Mouse (Mus musculus): ENCODE data around the gene Pip4k2a. TPM values are rescaled to one million over a fixed set of nuclear protein-coding genes. Genes with fewer than 3 reads are reported as not detected.

The Pip4k2a gene
- polyA plus RNA-seq, 1 experiment = 7.1 TPM

DNA sequence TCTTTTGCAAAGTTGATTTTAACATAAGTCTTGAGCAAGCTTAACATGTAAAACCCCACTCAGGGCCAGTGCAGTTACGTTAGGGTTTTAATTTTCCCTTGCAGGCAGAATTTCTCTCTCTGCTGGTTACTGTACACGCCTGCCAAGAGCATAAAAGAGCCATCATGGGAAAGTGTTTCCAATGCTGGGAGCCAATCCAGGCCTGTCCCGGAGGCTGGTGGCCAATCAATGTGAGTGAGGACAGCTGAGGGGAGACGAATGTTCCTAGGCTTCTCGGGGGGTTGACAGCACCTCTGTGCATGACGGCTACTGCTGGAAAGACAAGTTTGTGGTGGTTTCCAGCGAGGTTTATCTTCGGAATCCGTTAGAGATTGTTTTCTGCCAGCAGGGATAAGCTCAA lies 175.2 kb downstream of the Pip4k2a start:
- Histone ChIP-seq H3K27me3 (replicated peaks; ENCODE audit: control insufficient read depth, insufficient read depth, low read length) (no peaks in the 10 kb centered on the region), H3K4me1 (ENCODE audit: control insufficient read depth, insufficient read depth, low read length) (peaks cover 4% of the 10 kb centered on the region; the same call in 1 of the 2 replicates), H3K27ac (ENCODE audit: insufficient read depth, low read depth, low read length) (no peak overlapping the region), H3K36me3 (ENCODE audit: control insufficient read depth, insufficient read depth, low read length) (no peaks in the 10 kb centered on the region), H3K4me3 (ENCODE audit: insufficient read depth, low read depth, low read length) (no peak overlapping the region)
- WGBS = 77% methylated on average over 9 of the region's 9 CpGs
- DNase-seq = peak; percentile 23
- TF ChIP-seq CTCF (conservative IDR thresholded peaks at IDR 0.05; ENCODE audit: insufficient read depth, insufficient read length, low read depth, low read length) (no peak), POLR2A (IDR thresholded peaks at IDR 0.05; ENCODE audit: low read depth, low read length) (no peak)

DNA sequence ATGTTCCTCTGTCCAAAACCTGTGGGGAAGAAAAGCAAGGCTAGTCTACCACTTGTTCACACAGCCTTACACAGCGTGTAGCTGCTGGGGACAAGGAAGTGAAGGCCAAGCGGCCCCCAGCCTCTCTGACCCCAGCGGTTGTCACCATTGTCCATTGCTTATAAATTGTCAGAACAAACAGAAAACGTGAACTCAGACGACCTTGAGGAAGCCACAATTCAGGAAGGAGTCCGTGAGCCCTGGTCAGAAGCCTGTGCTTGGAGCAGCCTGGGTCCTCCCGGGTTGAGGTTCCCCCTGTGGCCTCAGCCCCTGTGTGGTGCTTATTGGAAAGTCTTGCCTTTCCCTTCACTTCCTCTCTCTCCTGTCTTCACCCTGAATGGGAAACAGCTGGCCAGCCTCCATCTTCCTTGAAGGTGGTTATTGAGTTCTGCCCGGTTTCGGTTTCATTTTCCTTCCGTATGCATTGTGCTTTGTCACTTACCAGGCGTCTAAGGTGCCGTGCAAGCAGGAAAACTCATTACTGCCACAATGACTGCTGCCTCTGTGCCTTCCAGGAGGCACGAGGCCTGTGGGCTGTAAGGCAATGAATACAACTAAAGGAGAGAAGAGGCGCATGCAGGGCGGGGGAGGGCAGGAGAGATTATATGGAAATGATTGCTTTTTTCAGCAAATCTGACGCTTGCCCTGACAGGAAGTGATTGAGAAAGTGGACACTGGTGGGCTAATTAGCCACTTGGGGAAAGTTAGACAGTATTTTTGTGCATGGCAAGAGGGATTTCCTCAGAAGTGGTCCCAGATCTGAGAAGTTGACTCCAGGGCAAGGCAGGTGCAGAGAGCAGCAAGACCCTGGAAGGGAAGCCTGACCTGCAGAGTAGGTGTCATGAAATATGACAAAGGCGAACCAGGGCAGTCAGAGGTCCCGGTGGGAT lies 176.2 kb downstream of the Pip4k2a start:
- Histone ChIP-seq H3K4me1 (ENCODE audit: control insufficient read depth, insufficient read depth, low read length) (peaks cover 4% of the 10 kb centered on the region; the same call in 1 of the 2 replicates), H3K36me3 (ENCODE audit: control insufficient read depth, insufficient read depth, low read length) (no peaks in the 10 kb centered on the region), H3K4me3 (ENCODE audit: insufficient read depth, low read depth, low read length) (peak overlapping the region; percentile 62), H3K27me3 (replicated peaks; ENCODE audit: control insufficient read depth, insufficient read depth, low read length) (no peaks in the 10 kb centered on the region), H3K27ac (ENCODE audit: insufficient read depth, low read depth, low read length) (peak overlapping the region; percentile 68)
- peak; percentile 79 for DNase-seq
- no peak for TF ChIP-seq CTCF (conservative IDR thresholded peaks at IDR 0.05; ENCODE audit: insufficient read depth, insufficient read length, low read depth, low read length)
- no peak for TF ChIP-seq POLR2A (IDR thresholded peaks at IDR 0.05; ENCODE audit: low read depth, low read length)
- 23% methylated on average over 18 of the region's 18 CpGs for WGBS

DNA sequence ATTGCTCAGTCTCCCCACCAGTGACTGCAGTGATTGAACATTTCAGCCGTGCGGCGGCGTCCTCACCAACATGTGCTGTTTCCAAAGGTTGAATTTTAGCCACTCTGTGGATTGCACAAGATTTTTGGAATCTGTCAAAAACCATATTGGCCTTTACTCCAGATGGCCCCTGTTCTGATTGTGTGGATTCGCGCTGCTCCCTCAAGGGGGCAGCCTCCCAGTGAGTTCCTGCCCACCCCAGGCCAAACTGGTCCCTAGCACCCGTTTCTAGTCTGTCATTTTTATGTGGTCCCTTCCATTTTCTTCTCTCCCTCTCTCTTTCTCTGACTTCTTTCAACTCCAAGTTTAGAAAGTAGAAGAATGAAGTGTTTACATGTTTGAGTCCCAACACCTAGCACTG lies 178.4 kb downstream of the Pip4k2a start:
- DNase-seq = no peak
- TF ChIP-seq POLR2A (IDR thresholded peaks at IDR 0.05; ENCODE audit: low read depth, low read length) (no peak), CTCF (conservative IDR thresholded peaks at IDR 0.05; ENCODE audit: insufficient read depth, insufficient read length, low read depth, low read length) (0 out of 2 replicates have a peak, but pooled peaks have one; percentile 4)

DNA sequence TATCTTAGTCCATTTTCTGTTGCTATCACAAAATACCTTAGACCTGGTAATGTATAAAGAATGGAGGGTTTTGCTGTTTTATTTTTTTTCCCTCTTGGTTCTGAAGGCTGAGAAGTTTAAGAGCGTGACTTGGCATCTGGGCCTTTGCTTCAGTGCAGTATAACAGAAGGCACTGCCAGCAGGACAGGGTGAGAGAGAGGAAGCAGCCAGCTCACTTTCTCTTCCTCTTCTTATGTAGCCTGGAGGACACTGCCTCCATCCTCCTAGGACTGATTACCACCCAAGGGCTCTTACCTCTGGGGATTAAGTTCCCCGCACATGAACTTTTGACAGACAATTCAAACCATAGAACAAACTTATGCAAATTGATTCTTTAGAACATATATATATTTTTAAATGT lies 181.9 kb downstream of the Pip4k2a start:
- 90% methylated on average over 2 of the region's 2 CpGs for WGBS
- no peaks in the 10 kb centered on the region for H3K36me3 ChIP-seq (ENCODE audit: control insufficient read depth, insufficient read depth, low read length)
- TF ChIP-seq POLR2A (IDR thresholded peaks at IDR 0.05; ENCODE audit: low read depth, low read length) (no peak), CTCF (conservative IDR thresholded peaks at IDR 0.05; ENCODE audit: insufficient read depth, insufficient read length, low read depth, low read length) (no peak)
- no peak for DNase-seq
- no peak overlapping the region for H3K4me3 ChIP-seq (ENCODE audit: insufficient read depth, low read depth, low read length)
- H3K27ac ChIP-seq (ENCODE audit: insufficient read depth, low read depth, low read length) = no peak overlapping the region
- H3K27me3 ChIP-seq (replicated peaks; ENCODE audit: control insufficient read depth, insufficient read depth, low read length) = no peaks in the 10 kb centered on the region
- no peaks in the 10 kb centered on the region for H3K4me1 ChIP-seq (ENCODE audit: control insufficient read depth, insufficient read depth, low read length)

More for the DNA sequence above, 178.4 kb downstream of the Pip4k2a start:
- no peaks in the 10 kb centered on the region for H3K27me3 ChIP-seq (replicated peaks; ENCODE audit: control insufficient read depth, insufficient read depth, low read length)
- 88% methylated on average over 7 of the region's 7 CpGs for WGBS
- H3K4me3 ChIP-seq (ENCODE audit: insufficient read depth, low read depth, low read length) = no peak overlapping the region
- no peaks in the 10 kb centered on the region for H3K36me3 ChIP-seq (ENCODE audit: control insufficient read depth, insufficient read depth, low read length)
- peaks cover 4% of the 10 kb centered on the region; the same call in 1 of the 2 replicates for H3K4me1 ChIP-seq (ENCODE audit: control insufficient read depth, insufficient read depth, low read length)
- no peak overlapping the region for H3K27ac ChIP-seq (ENCODE audit: insufficient read depth, low read depth, low read length)

DNA sequence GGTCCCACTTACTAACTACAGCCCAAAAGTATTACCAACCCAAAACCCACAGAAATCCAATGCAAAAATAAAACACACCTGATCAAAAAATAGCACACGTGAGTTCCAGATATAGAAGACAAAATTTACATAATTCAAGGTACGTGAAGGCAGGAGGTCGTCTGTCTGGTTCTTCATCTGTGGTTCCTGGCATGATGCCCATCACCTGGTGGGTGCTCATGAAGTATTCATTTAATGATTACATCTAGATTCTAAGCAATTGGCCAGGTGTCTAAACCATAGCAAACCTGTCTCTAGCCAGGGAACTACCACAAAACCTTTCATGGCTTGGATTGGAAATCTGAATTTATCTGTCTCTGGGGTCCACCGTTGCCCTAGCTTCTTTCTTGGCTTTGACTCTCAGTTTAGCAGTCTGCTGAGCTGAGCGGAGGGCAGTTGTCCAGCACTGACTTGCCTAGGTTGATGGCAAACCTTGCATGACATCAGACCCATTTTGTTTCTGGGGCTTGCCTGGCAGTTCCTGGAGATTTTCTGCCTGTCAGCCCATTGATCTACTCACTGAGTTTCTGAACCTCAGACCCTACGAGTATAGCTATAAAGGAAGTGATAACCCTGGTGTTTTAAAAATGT lies 182.5 kb downstream of the Pip4k2a start:
- H3K4me1 ChIP-seq (ENCODE audit: control insufficient read depth, insufficient read depth, low read length) = no peaks in the 10 kb centered on the region
- no peaks in the 10 kb centered on the region for H3K36me3 ChIP-seq (ENCODE audit: control insufficient read depth, insufficient read depth, low read length)
- DNase-seq = no peak
- 67% methylated on average over 6 of the region's 6 CpGs for WGBS
- TF ChIP-seq CTCF (conservative IDR thresholded peaks at IDR 0.05; ENCODE audit: insufficient read depth, insufficient read length, low read depth, low read length) = no peak
- no peak for TF ChIP-seq POLR2A (IDR thresholded peaks at IDR 0.05; ENCODE audit: low read depth, low read length)
- H3K4me3 ChIP-seq (ENCODE audit: insufficient read depth, low read depth, low read length) = no peak overlapping the region
- no peaks in the 10 kb centered on the region for H3K27me3 ChIP-seq (replicated peaks; ENCODE audit: control insufficient read depth, insufficient read depth, low read length)
- no peak overlapping the region for H3K27ac ChIP-seq (ENCODE audit: insufficient read depth, low read depth, low read length)

DNA sequence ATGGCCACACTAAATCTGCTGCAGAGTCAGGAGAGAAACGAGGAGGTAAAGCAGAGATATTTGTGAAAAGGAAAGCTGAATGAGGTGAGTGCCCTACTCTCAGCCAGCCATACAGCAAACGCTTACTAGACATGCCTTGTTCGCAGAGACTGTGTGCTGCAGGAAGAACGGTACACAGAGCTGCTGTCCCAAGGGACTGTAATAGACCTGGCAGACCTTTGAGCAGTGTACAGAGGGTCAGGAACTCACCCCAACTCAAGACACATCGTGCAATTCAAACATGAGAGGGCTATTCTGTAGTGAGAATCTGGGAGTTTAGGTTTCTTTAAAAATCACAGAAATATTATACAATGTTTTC lies 183.5 kb downstream of the Pip4k2a start:
- no peak for DNase-seq
- TF ChIP-seq POLR2A (IDR thresholded peaks at IDR 0.05; ENCODE audit: low read depth, low read length) = no peak
- no peak for TF ChIP-seq CTCF (conservative IDR thresholded peaks at IDR 0.05; ENCODE audit: insufficient read depth, insufficient read length, low read depth, low read length)
- H3K4me3 ChIP-seq (ENCODE audit: insufficient read depth, low read depth, low read length) = no peak overlapping the region
- 50% methylated on average over 5 of the region's 5 CpGs for WGBS
- H3K36me3 ChIP-seq (ENCODE audit: control insufficient read depth, insufficient read depth, low read length) = no peaks in the 10 kb centered on the region
- H3K27ac ChIP-seq (ENCODE audit: insufficient read depth, low read depth, low read length) = no peak overlapping the region
- no peaks in the 10 kb centered on the region for H3K4me1 ChIP-seq (ENCODE audit: control insufficient read depth, insufficient read depth, low read length)
- H3K27me3 ChIP-seq (replicated peaks; ENCODE audit: control insufficient read depth, insufficient read depth, low read length) = no peaks in the 10 kb centered on the region
